Mouse (Mus musculus): Measurements from ENCODE around the gene Aloxe3.

DNA sequence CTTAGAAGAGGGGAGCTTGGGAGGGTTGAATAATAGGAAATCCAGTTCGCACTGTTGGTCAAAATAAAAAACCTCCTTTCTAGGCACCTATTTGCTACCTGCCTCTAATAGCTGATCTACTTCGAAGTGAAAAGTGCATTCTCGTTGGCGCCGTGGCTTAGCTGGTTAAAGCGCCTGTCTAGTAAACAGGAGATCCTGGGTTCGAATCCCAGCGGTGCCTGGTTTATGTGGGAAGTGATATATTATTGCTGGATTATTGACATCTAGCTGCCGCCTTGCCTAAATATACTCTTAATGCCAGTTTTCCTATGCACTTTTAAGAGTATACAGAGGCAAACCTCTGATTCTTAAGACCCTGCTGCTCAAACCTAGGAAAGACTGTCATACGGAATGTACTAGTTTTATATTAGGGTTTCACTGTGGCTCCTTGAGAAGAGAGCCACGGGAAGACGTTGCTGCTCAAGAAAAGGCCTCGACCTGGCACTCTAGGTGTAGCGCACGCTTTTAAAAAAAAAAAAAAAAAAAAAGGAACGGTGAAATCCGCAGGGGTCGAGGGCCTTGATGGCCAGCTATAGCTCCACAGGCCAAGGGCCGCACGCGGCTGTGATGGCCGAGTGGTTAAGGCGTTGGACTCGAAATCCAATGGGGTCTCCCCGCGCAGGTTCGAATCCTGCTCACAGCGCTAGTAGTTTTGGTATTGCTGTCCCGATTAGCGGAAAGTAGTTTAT lies 15.2 kb upstream of the Aloxe3 start:
- TF ChIP-seq CTCF (IDR thresholded peaks at IDR 0.05; ENCODE audit: control insufficient read depth, insufficient read depth, insufficient read length) (no peak), MYOD1 (IDR thresholded peaks at IDR 0.05; ENCODE audit: control insufficient read depth, insufficient read length, low read depth) (no peak), MYOG (IDR thresholded peaks at IDR 0.05; ENCODE audit: control insufficient read depth, extremely low read depth, insufficient read length) (no peak), CEBPB (IDR thresholded peaks at IDR 0.05; ENCODE audit: low read depth) (peak; percentile 1), USF1 (IDR thresholded peaks at IDR 0.05; ENCODE audit: low read depth) (no peak), MAX (IDR thresholded peaks at IDR 0.05) (no peak)

Measured in C2C12 (cell line).